ENCODE assay signal across 9 mouse cellular contexts in the genomic region with DNA sequence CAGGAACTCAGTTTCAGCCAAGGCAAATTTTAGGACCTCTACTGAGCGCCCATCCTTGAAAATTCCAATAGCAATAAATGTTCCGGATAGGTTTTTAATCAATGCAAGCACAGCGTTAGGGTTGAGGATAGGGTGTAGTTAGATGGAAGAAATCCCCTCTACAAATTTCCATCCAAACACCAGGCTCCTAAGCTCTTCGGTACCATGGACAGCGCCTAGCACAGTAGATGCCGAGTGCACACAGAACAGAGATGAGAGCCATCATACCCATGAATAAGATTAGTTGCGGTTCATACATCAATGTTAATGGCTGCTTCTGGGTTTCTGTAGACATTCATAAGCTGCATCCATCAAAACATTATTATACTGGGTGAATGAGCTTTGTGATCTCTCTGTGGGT.
DNase-seq lines count a peak whose midpoint lies in the region; ATAC-seq and TF ChIP-seq lines count a peak whose summit lies in the region.
"Had no signal": no experiment of that assay in that cellular context is flagged by ENCODE, and none has a peak within 500 bp of the region (broad histone marks: within the 10 kb centered on the region; RNA-seq: fewer than 3 reads in every experiment).

No protein-coding gene starts in this region.

- no peak overlapping the region for H3K9ac ChIP-seq in forebrain, embryonic 12.5 days
- no peak overlapping the region for H3K9ac ChIP-seq in midbrain, postnatal 0 days (replicated peaks; ENCODE audit: low read length, poor library complexity, severe bottlenecking)
- H3K9ac ChIP-seq in midbrain, embryonic 15.5 days = no peak overlapping the region

- 45% methylated on average over 7 of the region's 7 CpGs for WGBS in forebrain, embryonic 10.5 days
- 33% methylated on average over 7 of the region's 7 CpGs for WGBS in forebrain, embryonic 12.5 days
- WGBS in midbrain, postnatal 0 days = 45% methylated on average over 7 of the region's 7 CpGs
- 40% methylated on average over 7 of the region's 7 CpGs for WGBS in midbrain, embryonic 15.5 days

- no peaks in the 10 kb centered on the region for H3K9me3 ChIP-seq in forebrain, embryonic 10.5 days
- H3K9me3 ChIP-seq in forebrain, embryonic 12.5 days = no peaks in the 10 kb centered on the region
- H3K9me3 ChIP-seq in midbrain, postnatal 0 days (ENCODE audit: low read length) = no peaks in the 10 kb centered on the region
- no peaks in the 10 kb centered on the region for H3K9me3 ChIP-seq in midbrain, embryonic 15.5 days
- H3K9me3 ChIP-seq: megakaryocyte, embryonic 14.5 days had no signal

- H3K36me3 ChIP-seq in forebrain, embryonic 10.5 days (replicated peaks) = no peaks in the 10 kb centered on the region
- H3K36me3 ChIP-seq in forebrain, embryonic 12.5 days (replicated peaks) = no peaks in the 10 kb centered on the region
- H3K36me3 ChIP-seq in midbrain, postnatal 0 days (ENCODE audit: insufficient read depth, low read length) = no peaks in the 10 kb centered on the region
- H3K36me3 ChIP-seq in midbrain, embryonic 15.5 days (replicated peaks) = no peaks in the 10 kb centered on the region

- no peak overlapping the region for H3K27ac ChIP-seq in forebrain, embryonic 10.5 days
- H3K27ac ChIP-seq in forebrain, embryonic 12.5 days = no peak overlapping the region
- H3K27ac ChIP-seq in midbrain, postnatal 0 days (ENCODE audit: low read depth, low read length) = no peak overlapping the region
- H3K27ac ChIP-seq in midbrain, embryonic 15.5 days = no peak overlapping the region

- peak; percentile 29 for DNase-seq in forebrain, embryonic 10.5 days (ENCODE audit: extremely low spot score, low spot score)
- peak; percentile 21 for DNase-seq in midbrain, postnatal 0 days (ENCODE audit: low spot score)
- DNase-seq in embryo, embryonic 11.5 days (ENCODE audit: low read depth, low spot score) = peak; percentile 71
- peak; percentile 87 for DNase-seq in mesoderm, embryonic 11.5 days (ENCODE audit: low read depth, low spot score)
- no peak for DNase-seq in cerebellum, adult 11 months

- no peaks in the 10 kb centered on the region for H3K4me1 ChIP-seq in forebrain, embryonic 10.5 days
- H3K4me1 ChIP-seq in forebrain, embryonic 12.5 days = no peaks in the 10 kb centered on the region
- no peaks in the 10 kb centered on the region for H3K4me1 ChIP-seq in midbrain, postnatal 0 days (ENCODE audit: insufficient read depth, low read length)
- H3K4me1 ChIP-seq in midbrain, embryonic 15.5 days = no peaks in the 10 kb centered on the region
- H3K4me1 ChIP-seq: megakaryocyte, embryonic 14.5 days had no signal

- no peak overlapping the region for H3K4me2 ChIP-seq in forebrain, embryonic 12.5 days
- no peak overlapping the region for H3K4me2 ChIP-seq in midbrain, postnatal 0 days (ENCODE audit: low read depth, low read length, poor library complexity, severe bottlenecking)
- no peak overlapping the region for H3K4me2 ChIP-seq in midbrain, embryonic 15.5 days

- TF ChIP-seq CTCF in midbrain, postnatal 0 days (IDR thresholded peaks at IDR 0.05) = no peak

- no peak for ATAC-seq in forebrain, embryonic 12.5 days (ENCODE audit: low FRiP score)
- ATAC-seq in midbrain, postnatal 0 days (ENCODE audit: low FRiP score) = no peak
- no peak for ATAC-seq in midbrain, embryonic 15.5 days (replicated peaks)
- no peak for ATAC-seq in cerebellum, adult (ENCODE audit: insufficient number of reproducible peaks, low FRiP score, low TSS enrichment)

- no peaks in the 10 kb centered on the region for H3K27me3 ChIP-seq in forebrain, embryonic 10.5 days (ENCODE audit: poor library complexity, severe bottlenecking)
- H3K27me3 ChIP-seq in forebrain, embryonic 12.5 days = no peaks in the 10 kb centered on the region
- no peaks in the 10 kb centered on the region for H3K27me3 ChIP-seq in midbrain, postnatal 0 days (ENCODE audit: insufficient read depth, low read length)
- no peaks in the 10 kb centered on the region for H3K27me3 ChIP-seq in midbrain, embryonic 15.5 days (replicated peaks)
- H3K27me3 ChIP-seq: megakaryocyte, embryonic 14.5 days had no signal

- H3K4me3 ChIP-seq in forebrain, embryonic 10.5 days = no peak overlapping the region
- no peak overlapping the region for H3K4me3 ChIP-seq in forebrain, embryonic 12.5 days (replicated peaks)
- no peak overlapping the region for H3K4me3 ChIP-seq in midbrain, postnatal 0 days (ENCODE audit: low read depth, low read length)
- H3K4me3 ChIP-seq in midbrain, embryonic 15.5 days = no peak overlapping the region
- H3K4me3 ChIP-seq: megakaryocyte, embryonic 14.5 days had no signal
